Comparison of ENCODE assay signal across 25 mouse cellular contexts in genomic region chr1:23935408-23935762, GRCm38 (mm10). TPM values are rescaled to one million over a fixed set of nuclear protein-coding genes. Genes with fewer than 3 reads are reported as not detected.
DNase-seq lines count a peak whose midpoint lies in the region; ATAC-seq lines count a peak whose summit lies in the region.
"Had no signal": no experiment of that assay in that cellular context is flagged by ENCODE, and none has a peak within 500 bp of the region (broad histone marks: within the 10 kb centered on the region; RNA-seq: fewer than 3 reads in every experiment).

No protein-coding gene starts in this region.

- DNase-seq in forebrain, embryonic 14.5 days (ENCODE audit: low spot score) = no peak
- no peak for DNase-seq in midbrain, embryonic 11.5 days (ENCODE audit: low spot score, missing footprints)
- peak; percentile 65 for DNase-seq in R1 (ENCODE audit: low read depth, low spot score)
- no peak for DNase-seq in heart, adult 9 months (ENCODE audit: low spot score in 2 of 2)
- no peak for DNase-seq in thymus, adult 18-20 months
- DNase-seq in adrenal gland, postnatal 25 days = no peak
- DNase-seq: adrenal gland, adult 2 months; cerebellum, adult 2 months; cerebellum, postnatal 25 days; gastrocnemius, postnatal 10 days; heart, postnatal 10 days; kidney, postnatal 25 days; lung, embryonic 14.5 days; lung, postnatal 36 days had no signal

- no peaks in the 10 kb centered on the region for H3K27me3 ChIP-seq in forebrain, embryonic 14.5 days (replicated peaks; ENCODE audit: control insufficient read depth, insufficient read depth, low read length)
- H3K27me3 ChIP-seq in forebrain, embryonic 13.5 days = no peaks in the 10 kb centered on the region
- no peaks in the 10 kb centered on the region for H3K27me3 ChIP-seq in midbrain, embryonic 11.5 days (ENCODE audit: control insufficient read depth, insufficient read depth, low read length)
- no peaks in the 10 kb centered on the region for H3K27me3 ChIP-seq in midbrain, embryonic 13.5 days
- H3K27me3 ChIP-seq: embryonic facial prominence, embryonic 13.5 days; heart, embryonic 12.5 days; limb, embryonic 15.5 days; megakaryocyte, embryonic 14.5 days had no signal

- H3K4me2 ChIP-seq in forebrain, embryonic 14.5 days (ENCODE audit: low read length) = no peak overlapping the region
- no peak overlapping the region for H3K4me2 ChIP-seq in forebrain, embryonic 13.5 days
- H3K4me2 ChIP-seq in midbrain, embryonic 11.5 days = no peak overlapping the region
- no peak overlapping the region for H3K4me2 ChIP-seq in midbrain, embryonic 13.5 days (replicated peaks)
- H3K4me2 ChIP-seq: embryonic facial prominence, embryonic 13.5 days; heart, embryonic 12.5 days; limb, embryonic 15.5 days; lung, embryonic 14.5 days had no signal

- no peaks in the 10 kb centered on the region for H3K4me1 ChIP-seq in forebrain, embryonic 14.5 days (ENCODE audit: control insufficient read depth, insufficient read depth, low read length)
- no peaks in the 10 kb centered on the region for H3K4me1 ChIP-seq in forebrain, embryonic 13.5 days
- H3K4me1 ChIP-seq in midbrain, embryonic 11.5 days (ENCODE audit: control insufficient read depth, insufficient read depth, low read length) = peaks cover 3% of the 10 kb centered on the region; the same call in 1 of the 2 replicates
- 0 out of 2 replicates have a peak, but pooled peaks cover 7% of the 10 kb centered on the region for H3K4me1 ChIP-seq in midbrain, embryonic 13.5 days (replicated peaks)
- H3K4me1 ChIP-seq: heart, embryonic 12.5 days; hindbrain, embryonic 10.5 days had no signal

- H3K27ac ChIP-seq in forebrain, embryonic 14.5 days (ENCODE audit: low read depth, low read length) = no peak overlapping the region
- no peak overlapping the region for H3K27ac ChIP-seq in forebrain, embryonic 13.5 days
- no peak overlapping the region for H3K27ac ChIP-seq in midbrain, embryonic 11.5 days (ENCODE audit: low read depth, low read length)
- no peak overlapping the region for H3K27ac ChIP-seq in midbrain, embryonic 13.5 days
- H3K27ac ChIP-seq: embryonic facial prominence, embryonic 13.5 days; hindbrain, embryonic 10.5 days; limb, embryonic 15.5 days; liver, embryonic 14.5 days; stomach, postnatal 0 days had no signal

- H3K9me3 ChIP-seq in forebrain, embryonic 14.5 days (replicated peaks; ENCODE audit: control insufficient read depth, low read length) = 0 out of 2 replicates have a peak, but pooled peaks cover 3% of the 10 kb centered on the region
- H3K9me3 ChIP-seq in forebrain, embryonic 13.5 days (replicated peaks) = no peaks in the 10 kb centered on the region
- H3K9me3 ChIP-seq in midbrain, embryonic 11.5 days (ENCODE audit: control insufficient read depth, low read length) = no peaks in the 10 kb centered on the region
- no peaks in the 10 kb centered on the region for H3K9me3 ChIP-seq in midbrain, embryonic 13.5 days
- H3K9me3 ChIP-seq: hindbrain, embryonic 10.5 days; limb, embryonic 15.5 days had no signal

- 0 out of 2 replicates have a peak, but pooled peaks have one; percentile 18 for ATAC-seq in forebrain, embryonic 14.5 days
- no peak for ATAC-seq in forebrain, embryonic 13.5 days
- peak; percentile 22; the same call in 1 of the 2 replicates for ATAC-seq in midbrain, embryonic 11.5 days (ENCODE audit: low FRiP score)
- no peak; the same call in 1 of the 2 replicates for ATAC-seq in midbrain, embryonic 13.5 days
- ATAC-seq: hindbrain, embryonic 16.5 days; intestine, postnatal 0 days had no signal

- H3K9ac ChIP-seq in forebrain, embryonic 14.5 days (ENCODE audit: low read length) = no peak overlapping the region
- H3K9ac ChIP-seq in forebrain, embryonic 13.5 days = no peak overlapping the region
- H3K9ac ChIP-seq in midbrain, embryonic 11.5 days (ENCODE audit: low read length) = no peak overlapping the region
- no peak overlapping the region for H3K9ac ChIP-seq in midbrain, embryonic 13.5 days (replicated peaks)
- H3K9ac ChIP-seq: embryonic facial prominence, embryonic 13.5 days; heart, embryonic 12.5 days; limb, embryonic 15.5 days; liver, embryonic 14.5 days; lung, embryonic 14.5 days had no signal

- 24% methylated on average over 4 of the region's 4 CpGs for WGBS in forebrain, embryonic 14.5 days
- WGBS in forebrain, embryonic 13.5 days = 32% methylated on average over 4 of the region's 4 CpGs
- 30% methylated on average over 4 of the region's 4 CpGs for WGBS in midbrain, embryonic 11.5 days
- WGBS in midbrain, embryonic 13.5 days = 27% methylated on average over 4 of the region's 4 CpGs

- H3K36me3 ChIP-seq in forebrain, embryonic 14.5 days (ENCODE audit: control insufficient read depth, insufficient read depth, low read length) = no peaks in the 10 kb centered on the region
- H3K36me3 ChIP-seq in forebrain, embryonic 13.5 days (ENCODE audit: poor library complexity, severe bottlenecking) = no peaks in the 10 kb centered on the region
- H3K36me3 ChIP-seq in midbrain, embryonic 11.5 days (ENCODE audit: control insufficient read depth, insufficient read depth, low read length) = no peaks in the 10 kb centered on the region
- no peaks in the 10 kb centered on the region for H3K36me3 ChIP-seq in midbrain, embryonic 13.5 days
- H3K36me3 ChIP-seq: embryonic facial prominence, embryonic 13.5 days; heart, embryonic 12.5 days; hindbrain, embryonic 10.5 days; limb, embryonic 15.5 days had no signal

- H3K4me3 ChIP-seq in forebrain, embryonic 14.5 days (ENCODE audit: low read depth, low read length) = no peak overlapping the region
- no peak overlapping the region for H3K4me3 ChIP-seq in forebrain, embryonic 13.5 days
- H3K4me3 ChIP-seq in midbrain, embryonic 11.5 days (ENCODE audit: low read depth, low read length) = no peak overlapping the region
- no peak overlapping the region for H3K4me3 ChIP-seq in midbrain, embryonic 13.5 days (replicated peaks)
- H3K4me3 ChIP-seq: embryonic facial prominence, embryonic 13.5 days; heart, embryonic 12.5 days; hindbrain, embryonic 10.5 days; limb, embryonic 15.5 days; megakaryocyte, embryonic 14.5 days had no signal

RNA-seq across cellular contexts. Expression of gene Smap1, which starts 13.3 kb away (rescaled TPM):
- polyA plus RNA-seq in forebrain, embryonic 14.5 days (2014; fragmentation: Nextera tagmentation; extraction: Ambion mirVana) = 46.1 and 53.7 TPM in 2 replicates
- polyA plus RNA-seq in forebrain, embryonic 13.5 days (2015; fragmentation: Nextera tagmentation; extraction: Ambion mirVana) = 36.4 and 45.0 TPM in 2 replicates
- 58.7 and 63.3 TPM in 2 replicates for polyA plus RNA-seq in midbrain, embryonic 11.5 days (2014; fragmentation: Nextera tagmentation; extraction: Ambion mirVana)
- 56.5 and 74.2 TPM in 2 replicates for polyA plus RNA-seq in midbrain, embryonic 13.5 days (2015; fragmentation: Nextera tagmentation; extraction: Ambion mirVana)
- total RNA-seq in adrenal gland, postnatal 25 days (2021) = 76.1 and 97.5 TPM in 2 replicates

Comparison
In these comparisons a context has a peak if more than half of its experiments do, and no peak if none do; other contexts are left out.
1. ATAC-seq: peak in forebrain, embryonic 14.5 days (single experiment) and midbrain, embryonic 11.5 days (single experiment); none in forebrain, embryonic 13.5 days (single experiment) and midbrain, embryonic 13.5 days (single experiment).